Mouse (Mus musculus) embryonic fibroblast, embryonic 13.5 days (primary cell): ENCODE data around the gene Anxa11. TPM values are rescaled to one million over a fixed set of nuclear protein-coding genes. Genes with fewer than 3 reads are reported as not detected.
"Not testable (repeated sequence)": the region's sequence is repeated elsewhere in the genome, so short reads cannot be mapped to it uniquely, and the experiment has no call there.

Experiments used
- H3K27ac ChIP-seq: 2 replicates; pipeline ENCODE4 v1.5.1; 2012; ENCODE audit warnings: low read length, control low read depth, inconsistent platforms; ENCODE audit not compliant: insufficient read depth
- H3K4me1 ChIP-seq: 2 replicates; pipeline ENCODE4 v1.6.1; 2011; ENCODE audit warnings: low read length; ENCODE audit not compliant: control insufficient read depth, insufficient read depth
- H3K4me3 ChIP-seq: 2 replicates; pipeline ENCODE4 v1.5.1; 2011; ENCODE audit warnings: mild to moderate bottlenecking, control low read depth, low read length; ENCODE audit not compliant: insufficient read depth
- CTCF ChIP-seq: IDR thresholded peaks from 2 replicates; pipeline ENCODE4 v1.5.1; 2011; ENCODE audit warnings: mild to moderate bottlenecking, control low read depth, low read length, moderate library complexity, borderline replicate concordance; ENCODE audit not compliant: insufficient read depth
- POLR2A ChIP-seq: IDR thresholded peaks from 2 replicates; pipeline ENCODE4 v1.6.1; 2011; ENCODE audit warnings: low read depth, mild to moderate bottlenecking, control low read depth, low read length, moderate library complexity
- polyA plus RNA-seq: library from polyadenylated mRNA; stranded (reverse); fragments of >200 nt; gene quantifications from 2 replicates; pipeline ENCODE4 v1.2.4, GENCODE M21; 2011; ENCODE audit warnings: low read depth; ENCODE audit not compliant: missing spikeins, insufficient read length

Gene Anxa11
- polyA plus RNA-seq, 1 experiment = 29.5 TPM

GRCm38 (mm10) chr14:25865251-25865650, 23.3 kb downstream of the Anxa11 start:
- no peak overlapping the region for H3K4me3 ChIP-seq
- H3K27ac ChIP-seq = no peak overlapping the region
- H3K4me1 ChIP-seq = no peaks in the 10 kb centered on the region
- no peak for TF ChIP-seq POLR2A
- TF ChIP-seq CTCF = no peak

- Histone ChIP-seq H3K4me1 (no peaks in the 10 kb centered on the region), H3K4me3 (no peak overlapping the region), H3K27ac (no peak overlapping the region)
- no peak for TF ChIP-seq POLR2A
- TF ChIP-seq CTCF = no peak
Observed at GRCm38 (mm10) chr14:25866384-25866783, 24.4 kb downstream of the Anxa11 start.

DNA sequence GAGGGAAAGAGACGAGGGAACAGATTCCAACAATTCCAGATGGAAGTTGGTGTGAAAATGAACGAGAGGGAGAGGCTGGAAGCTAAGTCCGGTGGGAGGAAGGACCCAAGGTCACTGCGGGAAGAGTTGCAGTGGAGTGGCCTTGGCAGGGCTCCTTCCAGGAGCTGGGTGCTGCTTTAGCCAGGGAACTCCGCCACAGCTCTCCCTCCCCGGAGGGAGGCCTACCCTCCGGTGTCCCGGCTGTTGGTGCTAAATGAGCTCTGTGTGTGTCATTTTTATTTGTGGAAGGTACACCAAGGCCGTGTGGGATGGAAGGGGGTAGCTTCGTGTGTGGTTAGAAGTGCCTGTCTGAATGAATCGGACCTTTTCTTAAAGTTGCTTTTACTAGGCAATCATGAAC, 24.9 kb downstream of the Anxa11 start:
- H3K4me3 ChIP-seq = no peak overlapping the region
- H3K27ac ChIP-seq = no peak overlapping the region
- H3K4me1 ChIP-seq = no peaks in the 10 kb centered on the region
- TF ChIP-seq POLR2A (no peak), CTCF (no peak)

GRCm38 (mm10) chr14:25867834-25868233, 25.9 kb downstream of the Anxa11 start:
- Histone ChIP-seq H3K27ac (no peak overlapping the region), H3K4me1 (peaks cover 2% of the 10 kb centered on the region; the same call in 1 of the 2 replicates), H3K4me3 (no peak overlapping the region)
- no peak for TF ChIP-seq POLR2A
- no peak for TF ChIP-seq CTCF

GRCm38 (mm10) chr14:25868706-25869105, 26.8 kb downstream of the Anxa11 start:
- Histone ChIP-seq H3K4me3 (no peak overlapping the region), H3K4me1 (peaks cover 7% of the 10 kb centered on the region), H3K27ac (no peak overlapping the region)
- TF ChIP-seq CTCF = no peak
- TF ChIP-seq POLR2A = no peak

DNA sequence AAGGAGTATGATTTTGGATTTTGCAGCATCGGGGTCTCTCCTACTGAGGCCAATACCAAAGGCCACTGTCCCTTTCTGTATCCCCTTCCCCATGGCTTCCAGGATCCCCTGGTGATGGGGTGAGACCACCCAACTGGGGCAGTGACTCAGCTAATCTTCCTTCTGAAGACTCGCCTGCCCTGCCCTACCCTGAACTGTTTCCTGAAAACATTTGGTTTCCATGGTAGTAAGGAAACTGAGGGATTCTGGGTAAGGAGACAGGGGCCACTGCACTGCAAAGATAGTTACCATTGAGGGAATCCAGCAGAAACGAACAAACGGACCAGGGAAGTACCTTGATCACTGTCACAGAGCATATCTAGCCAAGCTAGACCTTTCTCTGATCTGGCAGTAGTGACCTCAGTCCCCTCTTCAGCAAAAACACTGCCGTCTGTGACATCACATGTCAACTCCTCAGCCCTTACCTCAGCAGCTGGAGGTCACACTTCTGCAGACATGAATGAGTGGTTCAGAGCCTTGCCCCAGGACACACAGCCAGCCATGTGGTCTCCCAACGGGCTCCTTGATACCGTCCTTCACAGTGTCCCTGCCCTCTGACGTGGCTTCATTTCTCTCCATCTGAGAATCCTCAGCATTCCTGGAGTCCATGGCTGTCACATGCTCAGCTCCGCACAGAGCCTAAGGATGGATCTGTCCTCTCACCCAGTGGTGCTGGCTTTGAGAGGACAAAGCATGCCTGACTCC, 27.4 kb downstream of the Anxa11 start:
- Histone ChIP-seq H3K4me3 (no peak overlapping the region), H3K4me1 (peaks cover 7% of the 10 kb centered on the region), H3K27ac (no peak overlapping the region)
- TF ChIP-seq CTCF (no peak), POLR2A (no peak)

DNA sequence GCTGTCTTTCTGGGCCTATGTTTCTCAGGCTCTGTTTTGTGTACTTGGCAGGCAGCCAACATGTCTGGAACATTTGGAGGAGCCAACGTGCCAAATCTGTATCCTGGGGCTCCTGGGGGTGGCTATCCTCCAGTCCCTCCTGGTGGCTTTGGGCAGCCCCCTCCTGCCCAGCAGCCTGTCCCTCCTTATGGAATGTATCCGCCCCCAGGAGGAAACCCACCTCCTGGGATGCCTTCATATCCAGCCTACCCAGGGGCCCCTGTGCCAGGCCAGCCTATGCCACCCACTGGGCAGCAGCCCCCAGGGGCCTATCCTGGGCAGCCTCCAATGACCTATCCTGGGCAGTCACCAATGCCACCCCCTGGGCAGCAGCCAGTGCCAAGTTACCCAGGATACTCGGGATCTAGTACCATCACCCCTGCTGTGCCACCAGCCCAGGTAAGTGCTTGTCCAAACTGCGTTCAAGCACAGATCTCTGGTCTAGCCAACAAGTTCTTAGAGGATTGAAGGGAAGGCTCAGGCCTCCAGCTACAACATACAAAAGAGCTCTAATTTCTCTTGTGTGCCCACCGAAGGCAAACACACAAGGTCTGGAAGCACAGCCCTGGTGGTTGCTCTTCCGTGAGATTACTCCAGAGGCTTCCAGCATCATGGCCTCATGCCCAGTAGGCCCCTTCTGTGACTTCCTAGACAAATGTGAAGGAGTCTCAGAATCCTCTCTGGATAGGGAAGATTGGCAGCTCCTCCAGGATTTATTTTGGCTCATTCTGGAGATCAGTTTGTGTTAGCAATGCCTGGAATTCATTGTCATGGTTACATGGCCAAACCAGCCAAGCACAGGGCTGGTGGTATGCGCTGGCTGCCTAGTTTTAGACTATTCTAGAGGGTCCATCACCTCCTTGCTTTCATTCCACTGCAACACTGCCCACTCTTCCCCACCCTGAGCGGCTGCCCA, 30.8 kb downstream of the Anxa11 start:
- peaks cover 7% of the 10 kb centered on the region for H3K4me1 ChIP-seq
- TF ChIP-seq POLR2A (no peak), CTCF (no peak)
- H3K4me3 ChIP-seq = no peak overlapping the region
- H3K27ac ChIP-seq = no peak overlapping the region

- not testable (repeated sequence) for H3K4me1 ChIP-seq, H3K4me3 ChIP-seq, H3K27ac ChIP-seq
Observed at GRCm38 (mm10) chr14:25876640-25877039, 34.7 kb downstream of the Anxa11 start.

- H3K27ac ChIP-seq, H3K4me3 ChIP-seq: not testable (repeated sequence)
Observed at GRCm38 (mm10) chr14:25881769-25882168, 39.8 kb downstream of the Anxa11 start.

DNA sequence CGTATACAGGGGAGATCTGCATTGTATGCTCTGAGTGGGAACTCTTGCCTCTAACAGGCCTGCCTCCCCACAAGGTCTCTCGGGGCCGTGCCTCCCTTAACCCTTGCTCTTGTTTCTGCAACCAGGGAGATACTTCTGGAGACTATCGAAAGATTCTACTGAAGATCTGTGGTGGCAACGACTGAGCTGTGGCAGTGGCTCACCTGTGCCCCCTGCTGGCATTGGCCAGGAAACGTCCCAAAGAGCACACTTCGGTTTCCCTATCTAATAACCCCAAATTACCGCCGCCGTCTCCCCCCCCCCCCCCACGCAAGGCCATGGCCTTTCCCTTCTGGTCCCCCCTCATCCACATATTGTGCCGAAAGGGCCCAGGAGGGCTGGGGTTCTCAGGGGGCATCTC, 43.9 kb downstream of the Anxa11 start:
- not testable (repeated sequence) for H3K4me3 ChIP-seq, H3K27ac ChIP-seq, H3K4me1 ChIP-seq

More at GRCm38 (mm10) chr14:25881769-25882168, 39.8 kb downstream of the Anxa11 start:
- not testable (repeated sequence) for H3K4me1 ChIP-seq

GRCm38 (mm10) chr14:25894566-25894965, 52.6 kb downstream of the Anxa11 start:
- not testable (repeated sequence) for H3K4me1 ChIP-seq, H3K4me3 ChIP-seq, H3K27ac ChIP-seq

- H3K4me1 ChIP-seq, H3K27ac ChIP-seq: not testable (repeated sequence)
Observed at GRCm38 (mm10) chr14:25895686-25896085, 53.7 kb downstream of the Anxa11 start.

DNA sequence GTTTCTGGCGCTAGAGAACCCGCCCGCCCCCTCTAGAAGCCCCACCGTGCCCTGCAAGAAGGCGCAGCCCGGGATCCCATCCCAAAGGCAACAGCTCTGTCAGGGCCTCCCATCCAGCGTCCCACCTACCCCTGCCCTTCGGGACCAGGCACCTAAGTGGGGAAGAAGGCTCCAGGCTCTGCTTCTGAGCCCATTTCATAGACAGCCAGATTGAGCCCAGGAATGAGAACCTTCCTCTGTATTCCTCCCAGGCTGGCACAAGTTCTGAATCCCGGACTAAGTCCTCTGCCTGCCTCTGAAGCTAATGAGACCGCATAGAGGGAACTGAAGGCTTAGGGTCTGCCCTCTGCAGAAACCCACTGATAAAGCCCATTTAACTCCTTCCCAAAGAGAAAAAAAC, 61.0 kb downstream of the Anxa11 start, which contains the start of gene Plac9a:
Plac9a (minus strand) TSS at position 101 of the 400 bp plus-strand sequence.
- H3K4me1 ChIP-seq, H3K27ac ChIP-seq, H3K4me3 ChIP-seq: not testable (repeated sequence)

More at GRCm38 (mm10) chr14:25895686-25896085, 53.7 kb downstream of the Anxa11 start:
- H3K4me3 ChIP-seq = not testable (repeated sequence)

GRCm38 (mm10) chr14:25905243-25905642, 63.3 kb downstream of the Anxa11 start:
- H3K27ac ChIP-seq, H3K4me1 ChIP-seq, H3K4me3 ChIP-seq: not testable (repeated sequence)

GRCm38 (mm10) chr14:25907272-25907671, 65.3 kb downstream of the Anxa11 start:
- not testable (repeated sequence) for H3K27ac ChIP-seq, H3K4me1 ChIP-seq, H3K4me3 ChIP-seq
